Mouse (Mus musculus) hindbrain, embryonic 16.5 days (tissue): ENCODE data around the gene Oxgr1. TPM values are rescaled to one million over a fixed set of nuclear protein-coding genes. Genes with fewer than 3 reads are reported as not detected.

Experiments
- ATAC-seq: fragments of 200-750 bp; cut with Nextera tagmentation; 2 replicates; pipeline ENCODE4 v1.8.0; 2017; ENCODE audit warnings: moderate TSS enrichment, moderate library complexity
- H3K27ac ChIP-seq: fragments of 300-500 bp; sonication (generic); 2 replicates; pipeline ENCODE4 v1.5.1; 2014; ENCODE audit warnings: low read depth, mild to moderate bottlenecking, control low read depth, low read length, moderate library complexity
- H3K27me3 ChIP-seq: fragments of 300-500 bp; sonication (generic); replicated peaks from 2 replicates; pipeline ENCODE4 v1.6.1; 2014; ENCODE audit warnings: low read length; ENCODE audit not compliant: control insufficient read depth, insufficient read depth
- H3K36me3 ChIP-seq: fragments of 300-500 bp; sonication (generic); 2 replicates; pipeline ENCODE4 v1.6.1; 2014; ENCODE audit warnings: mild to moderate bottlenecking, low read length, moderate library complexity, mixed read lengths; ENCODE audit not compliant: control insufficient read depth, insufficient read depth
- H3K4me1 ChIP-seq: fragments of 300-500 bp; sonication (generic); 2 replicates; pipeline ENCODE4 v1.6.1; 2014; ENCODE audit warnings: low read depth, low read length; ENCODE audit not compliant: control insufficient read depth, insufficient read depth
- H3K4me2 ChIP-seq: fragments of 300-500 bp; sonication (generic); 2 replicates; pipeline ENCODE4 v1.6.1; 2014; ENCODE audit warnings: mild to moderate bottlenecking, low read length, control low read depth, moderate library complexity
- H3K4me3 ChIP-seq: fragments of 300-500 bp; sonication (generic); 2 replicates; pipeline ENCODE4 v1.5.1; 2014; ENCODE audit warnings: mild to moderate bottlenecking, low read length, control low read depth, moderate library complexity
- H3K9ac ChIP-seq: fragments of 300-500 bp; sonication (generic); 2 replicates; pipeline ENCODE4 v1.6.1; 2014; ENCODE audit warnings: low read depth, mild to moderate bottlenecking, control low read depth, low read length, moderate library complexity
- H3K9me3 ChIP-seq: fragments of 300-500 bp; sonication (generic); 2 replicates; pipeline ENCODE4 v1.6.1; 2014; ENCODE audit warnings: mild to moderate bottlenecking, low read length, moderate library complexity; ENCODE audit not compliant: control insufficient read depth
- WGBS: fragments of 180-500 bp; shearing (Covaris S2); extraction: QIAGEN DNeasy Blood & Tissue Kit; methylation state at CpG from one replicate; pipeline ENCODE4 v1.1.7; 2014; 5-methylcytosine and 5-hydroxymethylcytosine counted together
- polyA plus RNA-seq: library from polyadenylated mRNA; unstranded; fragments of >200 nt; fragmentation: Nextera tagmentation; extraction: Ambion mirVana; gene quantifications from 2 replicates; pipeline ENCODE4 v1.2.1, GENCODE M21; 2015

The Oxgr1 gene
- polyA plus RNA-seq, 1 experiment from 2014 or later = 0.04 TPM

GRCm38 (mm10) chr14:120033454-120033853 lies 8.8 kb downstream of the Oxgr1 start:
- ATAC-seq = no peak
- H3K4me1 ChIP-seq = no peaks in the 10 kb centered on the region
- H3K9me3 ChIP-seq = no peaks in the 10 kb centered on the region
- no peak overlapping the region for H3K4me3 ChIP-seq
- no peaks in the 10 kb centered on the region for H3K36me3 ChIP-seq
- no peaks in the 10 kb centered on the region for H3K27me3 ChIP-seq
- WGBS = 0% methylated on average over 1 of the region's 1 CpGs
- no peak overlapping the region for H3K9ac ChIP-seq
- no peak overlapping the region for H3K27ac ChIP-seq
- H3K4me2 ChIP-seq = no peak overlapping the region

DNA sequence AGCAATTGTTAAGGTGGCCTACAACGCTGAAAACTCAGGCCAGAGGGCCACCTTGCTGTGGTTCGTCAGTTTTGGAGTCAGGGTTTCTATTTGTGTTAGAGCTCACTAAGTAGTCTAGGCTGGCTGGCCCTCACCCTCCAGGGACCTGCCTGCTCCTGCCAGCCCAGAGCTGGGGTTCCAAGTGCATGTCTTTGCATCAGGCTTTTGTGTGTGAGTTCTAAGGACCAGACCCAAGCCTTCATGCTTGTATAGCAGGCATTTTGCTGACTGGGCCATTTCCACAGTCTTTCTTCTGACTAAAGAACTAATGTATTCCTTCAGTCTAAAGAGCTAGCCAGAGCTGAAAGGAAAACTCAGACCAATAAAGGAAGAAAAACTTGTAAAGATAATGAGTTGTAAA lies 22.3 kb downstream of the Oxgr1 start:
- Histone ChIP-seq H3K36me3 (no peaks in the 10 kb centered on the region), H3K27me3 (no peaks in the 10 kb centered on the region), H3K4me3 (no peak overlapping the region), H3K9me3 (no peaks in the 10 kb centered on the region; the same call in 1 of the 2 replicates), H3K27ac (no peak overlapping the region), H3K9ac (no peak overlapping the region), H3K4me1 (no peaks in the 10 kb centered on the region), H3K4me2 (no peak overlapping the region)
- 70% methylated on average over 2 of the region's 2 CpGs for WGBS
- peak; percentile 37 for ATAC-seq

DNA sequence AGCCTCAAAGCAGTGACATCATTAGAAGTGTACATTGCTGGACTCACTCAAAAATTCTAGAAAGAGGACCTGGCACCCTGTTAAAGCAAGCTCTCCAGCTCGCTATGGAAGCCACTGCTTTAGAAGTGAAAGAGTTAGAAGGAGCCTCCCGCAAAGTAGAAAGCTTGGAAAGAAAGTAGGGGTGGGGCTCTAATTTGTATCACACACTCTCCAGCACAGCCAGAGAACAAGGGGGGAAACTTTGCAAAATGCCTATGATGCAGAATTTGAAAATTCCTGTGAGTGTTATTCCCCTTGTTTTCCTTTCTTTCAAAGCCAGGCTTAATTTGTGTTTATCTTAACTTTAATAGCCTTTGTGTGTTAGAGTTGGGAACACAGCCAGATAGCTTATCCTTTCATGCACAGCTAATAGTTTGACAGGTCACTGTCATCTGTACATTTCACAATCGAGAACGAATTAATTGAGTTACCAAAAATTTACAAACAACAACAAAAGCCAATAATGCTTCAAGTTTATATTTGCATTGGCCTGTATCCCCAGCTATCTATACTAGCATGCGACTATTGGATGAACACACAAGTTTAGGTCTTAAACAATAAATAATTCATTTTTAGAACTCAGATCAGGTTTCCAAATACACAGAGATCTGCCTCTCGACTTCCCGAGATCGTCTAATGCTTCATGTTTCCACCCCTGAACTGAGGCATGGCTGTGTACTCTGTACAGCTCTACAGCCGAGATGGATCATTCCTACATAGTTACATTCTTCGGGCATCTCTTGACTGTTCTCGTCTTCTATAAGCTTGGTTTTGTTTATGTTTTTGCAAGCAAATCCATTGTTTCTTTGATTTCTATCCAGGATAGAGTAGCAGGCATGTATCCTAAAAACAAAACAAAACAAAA lies 32.0 kb downstream of the Oxgr1 start:
- H3K27ac ChIP-seq = no peak overlapping the region
- H3K4me1 ChIP-seq = no peaks in the 10 kb centered on the region
- H3K9me3 ChIP-seq = no peaks in the 10 kb centered on the region
- no peak for ATAC-seq
- no peak overlapping the region for H3K4me2 ChIP-seq
- no peaks in the 10 kb centered on the region for H3K36me3 ChIP-seq
- no peak overlapping the region for H3K4me3 ChIP-seq
- no peaks in the 10 kb centered on the region for H3K27me3 ChIP-seq
- no peak overlapping the region for H3K9ac ChIP-seq
- 79% methylated on average over 11 of the region's 11 CpGs for WGBS

- no peak for ATAC-seq
These were observed 37.1 kb downstream of the Oxgr1 start for GRCm38 (mm10) chr14:120005153-120005552.

DNA sequence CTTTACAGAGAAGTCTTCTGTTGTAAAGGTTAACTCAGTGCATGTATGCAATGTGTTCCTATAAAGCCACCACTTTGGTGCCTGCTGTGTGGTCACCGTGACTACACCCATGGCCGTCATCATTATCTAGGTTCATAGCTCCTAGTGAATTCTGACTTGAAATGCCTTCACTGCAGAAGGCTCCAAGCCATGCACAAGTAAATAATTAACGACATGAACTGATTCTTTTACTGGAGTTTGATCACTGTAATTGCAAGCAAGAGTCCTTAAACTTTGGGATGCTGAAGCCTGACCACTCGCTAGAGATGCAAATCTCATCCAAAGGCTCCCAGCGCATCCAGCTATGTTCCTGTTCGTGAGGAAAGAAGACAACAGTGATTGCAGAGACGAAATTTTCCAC lies 38.6 kb downstream of the Oxgr1 start:
- Histone ChIP-seq H3K27ac (no peak overlapping the region), H3K27me3 (no peaks in the 10 kb centered on the region), H3K4me3 (no peak overlapping the region), H3K9me3 (no peaks in the 10 kb centered on the region), H3K4me2 (no peak overlapping the region), H3K9ac (no peak overlapping the region), H3K36me3 (no peaks in the 10 kb centered on the region), H3K4me1 (no peaks in the 10 kb centered on the region)
- ATAC-seq = no peak
- 89% methylated on average over 7 of the region's 7 CpGs for WGBS

More at GRCm38 (mm10) chr14:120005153-120005552, 37.1 kb downstream of the Oxgr1 start:
- Histone ChIP-seq H3K9ac (no peak overlapping the region), H3K36me3 (no peaks in the 10 kb centered on the region), H3K27me3 (no peaks in the 10 kb centered on the region), H3K4me2 (no peak overlapping the region), H3K9me3 (no peaks in the 10 kb centered on the region), H3K27ac (no peak overlapping the region), H3K4me3 (no peak overlapping the region), H3K4me1 (no peaks in the 10 kb centered on the region)
- WGBS = 15% methylated on average over 1 of the region's 1 CpGs

DNA sequence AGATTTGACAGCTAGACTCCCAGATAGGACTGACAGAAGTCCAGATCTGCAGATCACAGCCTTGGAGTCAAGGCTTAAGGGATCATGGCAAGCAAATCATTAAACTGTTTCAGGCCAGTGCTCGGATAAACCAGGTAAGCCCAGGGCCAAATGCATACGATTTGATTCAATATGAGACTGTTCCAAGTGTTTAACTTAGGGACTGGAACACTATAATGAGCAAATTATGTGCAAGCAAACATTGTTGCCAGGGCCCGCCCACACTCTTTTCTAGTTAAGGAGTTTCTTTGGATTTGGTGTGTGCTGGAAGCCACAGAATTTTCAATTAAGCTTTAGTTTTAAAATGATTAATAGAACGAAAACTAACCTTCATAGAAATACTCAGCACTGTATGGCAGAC lies 39.6 kb downstream of the Oxgr1 start:
- Histone ChIP-seq H3K9me3 (no peaks in the 10 kb centered on the region), H3K9ac (no peak overlapping the region), H3K4me1 (no peaks in the 10 kb centered on the region), H3K36me3 (no peaks in the 10 kb centered on the region), H3K4me3 (no peak overlapping the region), H3K27ac (no peak overlapping the region), H3K27me3 (no peaks in the 10 kb centered on the region), H3K4me2 (no peak overlapping the region)
- no peak for ATAC-seq
- 88% methylated on average over 4 of the region's 4 CpGs for WGBS

GRCm38 (mm10) chr14:119989651-119990050 lies 52.6 kb downstream of the Oxgr1 start:
- ATAC-seq = no peak

DNA sequence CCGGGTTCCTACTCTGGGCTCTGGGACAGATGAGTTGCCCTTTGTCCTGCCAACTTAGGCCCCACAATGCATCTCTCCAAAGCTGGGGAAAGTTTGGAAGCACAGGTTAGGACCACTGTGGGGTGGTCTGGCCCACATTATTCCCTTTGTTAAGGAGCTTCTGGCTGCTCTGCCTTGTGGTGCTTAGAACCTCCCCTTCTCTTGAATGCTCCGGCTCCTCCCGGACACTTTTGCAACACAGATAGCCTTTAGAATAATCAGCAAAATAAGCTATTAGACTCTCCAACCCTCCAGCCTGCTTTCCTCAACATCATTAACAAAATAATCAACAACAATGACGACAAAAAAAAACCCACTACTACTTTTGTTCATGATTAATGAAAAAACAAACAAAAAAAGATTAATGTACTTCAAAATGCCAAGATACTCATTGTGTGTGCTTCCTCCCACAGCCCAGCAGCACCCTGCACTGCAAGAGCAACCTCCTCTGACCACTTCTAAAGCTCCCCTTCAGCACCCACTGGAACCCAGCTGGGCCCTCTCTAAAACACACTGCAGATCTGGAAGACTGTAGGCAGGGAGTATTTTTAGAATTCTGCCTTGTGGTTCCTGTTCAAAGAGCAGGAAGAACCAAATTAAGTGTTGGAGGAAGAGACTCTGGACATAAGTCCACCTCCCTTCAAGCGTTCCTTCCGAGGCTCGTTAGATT lies 53.1 kb downstream of the Oxgr1 start:
- no peaks in the 10 kb centered on the region for H3K36me3 ChIP-seq
- no peak for ATAC-seq
- WGBS = 82% methylated on average over 7 of the region's 7 CpGs
- no peaks in the 10 kb centered on the region for H3K4me1 ChIP-seq
- no peaks in the 10 kb centered on the region for H3K27me3 ChIP-seq
- H3K27ac ChIP-seq = no peak overlapping the region
- H3K4me3 ChIP-seq = no peak overlapping the region
- H3K9me3 ChIP-seq = no peaks in the 10 kb centered on the region
- no peak overlapping the region for H3K4me2 ChIP-seq
- H3K9ac ChIP-seq = no peak overlapping the region

More at GRCm38 (mm10) chr14:119989651-119990050, 52.6 kb downstream of the Oxgr1 start:
- H3K27me3 ChIP-seq = no peaks in the 10 kb centered on the region
- no peaks in the 10 kb centered on the region for H3K9me3 ChIP-seq
- 92% methylated on average over 10 of the region's 10 CpGs for WGBS
- no peak overlapping the region for H3K4me2 ChIP-seq
- no peak overlapping the region for H3K4me3 ChIP-seq
- H3K4me1 ChIP-seq = no peaks in the 10 kb centered on the region
- H3K36me3 ChIP-seq = no peaks in the 10 kb centered on the region
- H3K27ac ChIP-seq = no peak overlapping the region
- H3K9ac ChIP-seq = no peak overlapping the region

DNA sequence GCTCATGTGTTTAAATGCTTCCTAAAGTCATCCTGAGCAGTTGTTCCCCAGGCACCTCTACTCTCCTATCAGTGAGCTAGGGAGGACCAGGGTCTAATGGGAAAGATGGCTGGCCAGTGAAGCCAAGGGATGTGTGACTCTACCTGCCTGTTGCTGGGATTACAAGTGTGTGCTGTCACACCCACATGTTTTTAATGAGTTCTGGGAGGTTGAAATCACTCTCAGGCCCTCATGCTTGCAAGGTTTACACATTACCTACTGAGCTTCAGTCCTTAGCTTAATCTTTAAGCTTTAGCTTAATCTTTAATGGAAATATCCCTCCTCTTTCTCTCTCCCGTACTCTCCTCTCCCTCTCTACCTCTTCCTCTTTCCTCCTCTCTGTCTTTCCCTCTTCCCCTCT lies 55.0 kb downstream of the Oxgr1 start:
- 77% methylated on average over 1 of the region's 1 CpGs for WGBS

More for the DNA sequence above, 55.0 kb downstream of the Oxgr1 start:
- Histone ChIP-seq H3K9ac (no peak overlapping the region), H3K9me3 (no peaks in the 10 kb centered on the region), H3K4me2 (no peak overlapping the region), H3K27ac (no peak overlapping the region), H3K27me3 (no peaks in the 10 kb centered on the region), H3K4me3 (no peak overlapping the region), H3K4me1 (no peaks in the 10 kb centered on the region), H3K36me3 (no peaks in the 10 kb centered on the region)
- no peak for ATAC-seq
